Mouse (Mus musculus): ENCODE data around the gene Serf2.

DNA sequence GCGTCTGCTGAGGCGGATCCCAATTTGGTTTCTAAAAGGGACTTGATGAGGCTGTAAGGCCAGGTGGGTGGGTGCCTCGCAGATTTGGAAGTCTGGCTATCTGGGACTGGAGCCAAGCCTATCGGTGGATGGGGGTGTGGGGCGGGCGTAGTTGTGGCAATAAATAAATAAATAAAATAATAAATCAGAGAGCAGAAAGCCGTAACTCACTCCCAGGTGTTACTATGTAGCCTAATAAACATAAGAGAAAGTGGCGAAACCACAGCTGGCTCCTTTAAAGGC, 6.0 kb upstream of the Serf2 start:
- TF ChIP-seq REST (IDR thresholded peaks at IDR 0.05; ENCODE audit: insufficient read depth, insufficient read length) (no peak), POLR2A (IDR thresholded peaks at IDR 0.05; ENCODE audit: insufficient read length, low read depth) (no peak), E2F4 (IDR thresholded peaks at IDR 0.05; ENCODE audit: insufficient read depth) (no peak), USF1 (IDR thresholded peaks at IDR 0.05; ENCODE audit: low read depth) (no peak), TCF12 (IDR thresholded peaks at IDR 0.05; ENCODE audit: insufficient read depth, poor library complexity, severe bottlenecking) (no peak), MAX (IDR thresholded peaks at IDR 0.05; ENCODE audit: low read depth) (no peak), CEBPB (IDR thresholded peaks at IDR 0.05; ENCODE audit: insufficient read depth, poor library complexity, severe bottlenecking) (no peak), POLR2AphosphoS2 (IDR thresholded peaks at IDR 0.05; ENCODE audit: insufficient read length, low read depth) (no peak), MYOG (IDR thresholded peaks at IDR 0.05; ENCODE audit: control insufficient read depth in 1 of 3, insufficient read depth in 1 of 3, insufficient read length in 2 of 3, low read depth in 2 of 3) (no peak), MYOD1 (IDR thresholded peaks at IDR 0.05; ENCODE audit: control insufficient read depth in 1 of 3, insufficient read length in 2 of 3, low read depth in 2 of 3) (no peak), SRF (IDR thresholded peaks at IDR 0.05; ENCODE audit: control insufficient read depth, insufficient read length, low read depth) (no peak)

Data from myocyte (in vitro differentiated cells).